Mouse (Mus musculus) layer of hippocampus, adult 8-10 months (tissue): ENCODE results near the gene Olfr485. TPM values are rescaled to one million over a fixed set of nuclear protein-coding genes. Genes with fewer than 3 reads are reported as not detected.
"Not testable (repeated sequence)": the region's sequence is repeated elsewhere in the genome, so short reads cannot be mapped to it uniquely, and the experiment has no call there.

Source experiments
- DNase-seq, 2 experiments: peaks; one replicate each; pipeline ENCODE4 v3.0.0; 2022; ENCODE audit warnings: low spot score in 2 of 2
- total RNA-seq, 4 experiments: library from RNA; stranded (reverse); gene quantifications; 2 replicates each; pipeline ENCODE4 v1.2.4; 2022

Olfr485 gene
- total RNA-seq: not detected

DNA sequence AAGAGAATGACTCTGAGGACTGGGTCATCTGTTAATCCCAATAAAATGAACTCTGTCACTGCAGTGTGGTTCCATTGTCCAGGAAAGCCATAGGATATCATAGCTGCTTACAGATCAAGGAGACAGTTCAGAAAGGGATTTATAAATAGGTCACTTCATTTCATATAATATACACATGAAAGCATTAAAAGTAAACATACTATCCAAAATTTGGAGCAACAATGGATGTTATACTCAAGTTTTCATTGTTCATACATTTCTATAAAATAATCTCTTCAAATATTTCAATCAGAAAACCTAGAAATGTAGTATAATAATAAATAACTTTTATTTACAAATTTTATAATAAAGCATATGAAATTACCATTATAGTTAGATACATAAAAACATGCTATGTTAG is at the start of gene Olfr485:
Gene Olfr485, minus strand, starts transcription at position 101 of the 400 bp plus-strand sequence.
- DNase-seq: no peak

DNA sequence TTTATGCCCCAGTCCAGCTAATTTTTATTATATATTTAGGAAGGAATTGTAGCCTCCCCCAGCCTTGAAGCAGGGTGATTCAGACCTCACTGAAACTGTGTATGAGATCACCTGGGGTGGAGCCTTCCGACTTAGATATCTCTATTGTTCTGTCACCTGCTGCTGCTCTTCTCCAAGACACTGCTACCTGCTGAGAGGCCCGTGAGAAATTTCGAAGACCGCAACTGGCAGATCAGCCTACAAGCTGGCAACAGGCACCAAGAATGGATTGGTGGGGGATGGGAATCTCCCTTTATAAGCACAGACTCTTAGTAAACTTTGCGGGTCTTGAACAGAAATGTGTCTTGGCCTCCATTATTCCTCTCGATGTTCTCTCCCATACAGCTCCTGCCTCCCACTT is 37.3 kb upstream of the Olfr485 start:
- DNase-seq: no peak

DNA sequence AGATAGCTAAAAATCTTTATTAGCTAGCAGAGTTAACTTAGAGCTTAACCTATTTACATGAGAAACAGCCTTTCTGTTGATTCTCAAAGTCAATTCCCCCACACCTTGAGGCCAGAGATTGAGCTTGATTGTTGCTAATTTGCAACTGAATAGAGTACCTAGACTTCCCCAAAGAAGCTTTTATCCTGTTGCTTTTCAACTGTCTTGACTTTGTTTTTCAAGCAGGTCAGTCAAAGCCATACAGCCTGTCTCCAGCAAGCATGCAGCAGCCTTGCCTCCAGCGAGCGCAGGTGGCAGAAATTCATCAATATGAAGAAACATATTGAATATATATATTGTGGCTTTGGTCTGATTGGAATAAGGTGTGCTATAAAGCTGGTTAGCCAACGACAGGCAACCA is 36.7 kb upstream of the Olfr485 start:
- not testable (repeated sequence) for DNase-seq

DNA sequence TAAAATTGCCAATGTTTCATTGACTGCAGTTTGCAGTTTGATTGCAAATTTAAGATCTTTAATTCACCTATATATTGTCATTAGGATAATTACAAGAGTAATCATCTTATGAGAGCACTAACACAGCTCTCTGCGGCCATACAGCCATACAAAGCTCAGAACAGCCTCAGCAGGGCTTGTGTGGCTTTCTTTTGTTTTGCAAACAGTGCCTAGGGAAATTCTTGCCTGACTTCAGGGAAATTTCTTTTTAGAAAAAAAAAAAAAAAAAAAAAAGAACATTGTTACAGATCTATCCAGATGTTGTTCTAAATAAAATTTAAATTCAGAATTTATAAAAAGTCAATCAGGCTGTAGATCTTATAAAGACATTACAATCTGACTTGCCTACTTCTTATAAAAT is 33.0 kb upstream of the Olfr485 start:
- DNase-seq: not testable (repeated sequence)

DNA sequence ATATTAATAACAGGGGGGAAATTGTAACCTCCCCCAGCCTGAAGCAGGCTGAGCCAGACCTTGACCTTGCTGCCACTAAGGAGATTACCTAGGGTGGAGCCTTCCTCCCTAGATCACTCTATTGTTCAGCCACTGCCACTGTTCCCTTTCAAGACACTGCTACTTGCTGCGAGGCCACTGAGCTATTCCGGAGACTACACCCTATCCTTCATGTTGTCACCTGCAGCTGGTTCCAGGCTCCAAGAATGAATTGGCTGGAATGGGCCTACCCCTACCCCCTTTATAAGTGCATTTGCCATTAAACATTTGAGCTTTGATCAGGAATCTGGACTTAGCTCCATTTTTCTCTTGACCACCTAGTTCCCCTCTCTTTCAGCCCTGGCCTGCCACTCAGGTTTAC is 31.5 kb upstream of the Olfr485 start:
- DNase-seq: not testable (repeated sequence)

DNA sequence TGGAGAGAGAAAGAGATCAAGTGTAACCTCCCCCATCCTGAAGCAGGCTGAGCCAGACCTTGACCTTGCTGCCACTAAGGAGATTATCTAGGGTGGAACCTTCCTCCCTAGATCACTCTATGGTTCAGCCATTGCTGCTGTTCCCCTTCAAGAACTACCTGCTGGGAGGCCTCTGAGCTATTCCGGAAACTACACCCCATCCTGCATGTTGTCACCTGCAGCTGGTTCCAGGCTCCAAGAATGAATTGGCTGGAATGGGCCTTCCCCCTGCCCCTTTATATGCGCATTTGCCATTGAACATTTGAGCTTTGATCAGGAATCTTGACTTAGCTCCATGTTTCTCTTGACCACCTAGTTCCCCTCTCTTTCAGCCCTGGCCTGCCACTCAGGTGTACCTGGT is 25.6 kb upstream of the Olfr485 start:
- DNase-seq: not testable (repeated sequence)

DNA sequence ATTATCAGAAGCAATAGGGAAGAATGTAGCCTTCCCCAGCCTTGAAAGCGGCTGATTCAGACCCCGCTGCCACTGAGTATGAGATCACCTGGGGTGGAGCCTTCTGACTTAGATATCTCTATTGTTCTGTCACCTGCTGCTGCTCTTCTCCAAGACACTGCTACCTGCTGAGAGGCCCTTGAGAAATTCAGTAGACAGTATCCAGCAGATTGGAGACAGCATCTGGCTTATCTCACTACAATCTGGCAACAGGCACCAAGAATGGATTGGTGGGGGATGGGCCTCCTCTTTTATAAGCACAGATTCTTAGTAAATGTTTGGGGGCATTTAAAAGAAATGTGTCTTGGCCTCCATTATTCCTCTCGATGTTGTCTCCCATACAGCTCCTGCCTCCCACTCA is 24.7 kb upstream of the Olfr485 start:
- not testable (repeated sequence) for DNase-seq

DNA sequence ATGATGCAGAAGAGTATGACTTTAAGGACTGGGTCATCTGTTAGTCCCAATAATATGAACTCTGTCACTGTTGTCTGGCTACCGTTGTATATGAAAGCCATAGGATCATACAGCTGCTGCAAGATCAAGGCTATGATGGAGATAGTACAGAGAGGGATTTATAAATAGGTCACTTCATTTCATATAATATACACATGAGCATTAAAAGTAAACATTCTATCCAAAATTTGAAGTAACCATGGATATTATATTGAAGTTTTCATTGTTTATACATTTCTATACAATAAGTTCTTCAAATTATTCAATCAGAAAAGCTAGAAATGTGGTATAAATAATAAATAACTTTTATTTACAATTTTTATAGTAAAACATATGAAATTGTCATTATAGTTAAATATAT is 13.0 kb upstream of the Olfr485 start, which contains the start of gene Olfr486:
Gene Olfr486, minus strand, starts transcription at position 101 of the 400 bp plus-strand sequence.
- DNase-seq: not testable (repeated sequence)

DNA sequence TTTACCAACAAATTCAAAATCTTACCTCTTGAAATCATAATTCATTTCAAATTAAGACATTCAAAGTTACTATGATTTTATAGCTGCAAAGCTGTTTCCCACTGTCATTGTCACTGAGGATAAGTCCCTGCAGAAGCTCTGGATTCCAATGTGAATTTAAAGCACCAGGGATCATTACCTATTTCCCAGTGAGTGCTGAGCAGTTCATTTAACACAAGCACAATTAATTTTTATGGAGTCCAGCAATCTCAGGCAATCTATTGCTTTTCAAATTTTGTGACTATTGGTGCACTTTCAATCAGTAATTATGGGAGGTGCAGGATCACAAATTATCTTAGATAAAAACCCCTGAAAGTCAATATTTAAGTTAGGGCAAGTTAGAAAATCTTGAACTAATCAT is 32.3 kb downstream of the Olfr485 start, which contains the start of gene Olfr484:
Gene Olfr484, minus strand, starts transcription at position 101 of the 400 bp plus-strand sequence.
- no peak for DNase-seq

DNA sequence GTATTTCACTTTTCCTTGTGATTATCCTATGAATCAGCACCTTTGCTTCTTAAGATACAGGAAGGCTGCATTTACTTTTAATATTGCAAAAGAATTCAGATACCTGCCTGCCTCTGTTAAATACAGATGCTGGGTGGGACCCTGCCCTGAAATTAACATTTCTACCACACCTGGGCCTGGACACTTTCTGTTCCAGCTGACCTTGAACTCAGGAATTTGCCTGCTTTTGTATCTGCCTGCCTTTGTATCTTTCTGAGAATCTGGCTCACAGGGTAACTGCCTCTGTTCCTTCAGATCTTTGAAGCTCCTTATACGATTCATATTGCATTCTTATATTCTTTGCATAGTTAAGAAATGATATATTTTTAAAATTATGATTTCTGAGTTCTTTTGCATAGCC is 38.3 kb downstream of the Olfr485 start:
- no peak for DNase-seq

DNA sequence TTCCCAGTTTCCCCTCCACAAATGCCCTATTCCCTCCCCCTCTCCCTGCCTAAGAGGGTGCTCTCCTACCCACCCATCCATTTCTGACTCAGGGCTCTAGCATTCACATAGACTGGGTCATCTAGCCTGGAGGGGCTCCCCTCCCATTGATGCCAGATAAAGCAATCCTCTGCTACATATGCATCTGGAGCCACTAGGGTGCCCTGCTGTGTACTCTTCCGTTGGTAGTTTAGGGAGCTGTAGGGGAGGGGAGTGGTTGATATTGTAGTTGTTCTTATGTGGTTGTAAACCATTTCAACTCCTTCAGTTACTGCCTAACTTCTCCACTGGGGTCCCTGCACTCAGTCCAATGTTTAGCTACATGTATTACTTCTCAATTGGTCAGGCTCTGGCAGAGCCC is 39.0 kb downstream of the Olfr485 start:
- no peak for DNase-seq

Other genes with a start within 250 kb of the Olfr485 start
- not detected for gene Olfr473, start 229.4 kb downstream of the Olfr485 start, total RNA-seq
- not detected for gene Olfr474, start 205.2 kb downstream of the Olfr485 start, total RNA-seq
- not detected for gene Olfr476, start 195.1 kb downstream of the Olfr485 start, total RNA-seq
- not detected for gene Olfr477, start 173.2 kb downstream of the Olfr485 start, total RNA-seq
- not detected for gene Olfr478, start 125.9 kb downstream of the Olfr485 start, total RNA-seq
- gene Olfr479, start 109.2 kb downstream of the Olfr485 start, total RNA-seq: not detected
- gene Olfr480, start 92.5 kb downstream of the Olfr485 start, total RNA-seq: not detected
- gene Olfr481, start 80.0 kb downstream of the Olfr485 start, total RNA-seq: not detected
- 1 to 10 TPM; 1.3 to 2.1 (median 1.9) TPM for gene Olfr482, start 62.3 kb downstream of the Olfr485 start, total RNA-seq
- not detected for gene Olfr483, start 59.0 kb downstream of the Olfr485 start, total RNA-seq
- gene Olfr484, start 32.4 kb downstream of the Olfr485 start, total RNA-seq: not detected
- not detected for gene Olfr486, start 12.9 kb upstream of the Olfr485 start, total RNA-seq
- not detected for gene Olfr487, start 54.8 kb upstream of the Olfr485 start, total RNA-seq
- not detected for gene Olfr488, start 98.5 kb upstream of the Olfr485 start, total RNA-seq
- gene Olfr490, start 129.1 kb upstream of the Olfr485 start, total RNA-seq: not detected
- gene Olfr491, start 153.6 kb upstream of the Olfr485 start, total RNA-seq: not detected
- not detected for gene Olfr492, start 163.8 kb upstream of the Olfr485 start, total RNA-seq
- not detected for gene Olfr493, start 187.1 kb upstream of the Olfr485 start, total RNA-seq
- gene Olfr494, start 205.5 kb upstream of the Olfr485 start, total RNA-seq: not detected
- gene Olfr495, start 233.3 kb upstream of the Olfr485 start, total RNA-seq: not detected